Mouse (Mus musculus) cortical plate, adult 2 months (tissue): ENCODE data around the gene Gigyf1.

Experiments
- CTCF ChIP-seq: fragments of 200-500 bp; IDR thresholded peaks from 2 replicates; pipeline ENCODE4 v1.5.1; 2011; ENCODE audit warnings: mild to moderate bottlenecking, control low read depth, low read length; ENCODE audit not compliant: insufficient read depth; ENCODE audit errors: extremely low read depth
- POLR2A ChIP-seq: fragments of 200-500 bp; IDR thresholded peaks from 2 replicates; pipeline ENCODE4 v1.6.1; 2011; ENCODE audit warnings: mild to moderate bottlenecking, low read length, control low read depth; ENCODE audit not compliant: insufficient read depth; ENCODE audit errors: extremely low read depth

DNA sequence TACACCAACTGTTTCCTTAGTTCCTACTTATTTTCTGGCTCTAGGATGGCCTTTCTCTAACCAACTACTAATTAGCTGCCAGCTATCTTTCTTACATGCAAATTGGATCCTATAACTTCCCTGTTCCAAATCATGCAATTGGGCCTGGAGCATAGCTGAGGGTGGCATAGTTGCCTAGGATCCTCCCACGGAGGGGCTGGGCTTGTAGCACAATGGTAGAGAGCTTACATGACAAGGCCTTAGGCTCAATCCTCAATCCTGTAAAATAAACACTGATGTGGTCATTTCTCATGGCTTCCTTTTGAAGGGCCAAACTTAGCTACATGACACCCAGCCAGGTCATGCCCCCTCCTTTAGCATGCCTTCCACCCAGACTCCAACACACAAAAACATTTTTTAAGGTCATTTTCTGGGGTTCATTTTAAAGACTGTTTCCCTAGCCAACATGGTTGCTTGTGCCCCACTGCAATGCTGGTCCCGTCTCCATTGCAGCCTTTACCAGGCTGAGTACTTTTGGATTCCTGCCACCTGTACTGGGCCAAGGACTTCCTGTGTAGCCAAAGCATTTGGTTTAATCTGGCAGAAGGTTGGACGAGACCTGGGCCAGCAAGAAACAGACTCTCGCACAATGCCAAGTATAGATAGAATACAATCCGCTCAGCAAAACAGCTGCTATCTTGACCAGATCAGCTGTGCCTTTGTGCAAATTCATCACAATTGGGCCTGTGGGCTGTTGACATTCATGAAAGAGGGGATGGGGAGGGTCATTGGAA lies 23.6 kb downstream of the Gigyf1 start:
- TF ChIP-seq CTCF (no peak), POLR2A (no peak)
